Mouse (Mus musculus): Measurements from ENCODE around the gene Ctdsp2. TPM values are rescaled to one million over a fixed set of nuclear protein-coding genes. Genes with fewer than 3 reads are reported as not detected.

The Ctdsp2 gene
- polyA plus RNA-seq, 1 experiment from 2014 or later: 16.5 TPM

GRCm38 (mm10) chr10:126949824-126950223 lies 28.7 kb upstream of the Ctdsp2 start:
- 73% methylated on average over 5 of the region's 5 CpGs for WGBS
- H3K36me3 ChIP-seq (replicated peaks): no peaks in the 10 kb centered on the region

GRCm38 (mm10) chr10:126950572-126950971 lies 27.9 kb upstream of the Ctdsp2 start:
- Histone ChIP-seq H3K4me3 (no peak overlapping the region), H3K36me3 (replicated peaks) (no peaks in the 10 kb centered on the region), H3K4me1 (no peaks in the 10 kb centered on the region), H3K27me3 (replicated peaks) (no peaks in the 10 kb centered on the region), H3K4me2 (no peak overlapping the region), H3K9me3 (no peaks in the 10 kb centered on the region), H3K27ac (no peak overlapping the region), H3K9ac (no peak overlapping the region)
- 95% methylated on average over 4 of the region's 4 CpGs for WGBS
- no peak for ATAC-seq (replicated peaks)

More at GRCm38 (mm10) chr10:126949824-126950223, 28.7 kb upstream of the Ctdsp2 start:
- no peaks in the 10 kb centered on the region for H3K4me1 ChIP-seq
- no peak overlapping the region for H3K27ac ChIP-seq
- no peak for ATAC-seq (replicated peaks)
- no peaks in the 10 kb centered on the region for H3K27me3 ChIP-seq (replicated peaks)
- no peak overlapping the region for H3K4me3 ChIP-seq
- no peaks in the 10 kb centered on the region for H3K9me3 ChIP-seq
- H3K9ac ChIP-seq: no peak overlapping the region
- H3K4me2 ChIP-seq: no peak overlapping the region

GRCm38 (mm10) chr10:126952375-126952774 lies 26.1 kb upstream of the Ctdsp2 start:
- H3K27me3 ChIP-seq (replicated peaks): no peaks in the 10 kb centered on the region
- 93% methylated on average over 1 of the region's 1 CpGs for WGBS
- H3K27ac ChIP-seq: no peak overlapping the region
- no peaks in the 10 kb centered on the region for H3K36me3 ChIP-seq (replicated peaks)
- H3K4me2 ChIP-seq: no peak overlapping the region
- ATAC-seq (replicated peaks): no peak
- no peaks in the 10 kb centered on the region for H3K9me3 ChIP-seq
- peaks cover 8% of the 10 kb centered on the region for H3K4me1 ChIP-seq
- no peak overlapping the region for H3K4me3 ChIP-seq
- no peak overlapping the region for H3K9ac ChIP-seq

- no peaks in the 10 kb centered on the region for H3K36me3 ChIP-seq (replicated peaks)
- no peak overlapping the region for H3K4me2 ChIP-seq
- no peak for ATAC-seq (replicated peaks)
- H3K9me3 ChIP-seq: no peaks in the 10 kb centered on the region
- no peak overlapping the region for H3K9ac ChIP-seq
- peaks cover 13% of the 10 kb centered on the region for H3K4me1 ChIP-seq
- no peaks in the 10 kb centered on the region for H3K27me3 ChIP-seq (replicated peaks)
- H3K27ac ChIP-seq: no peak overlapping the region
- no peak overlapping the region for H3K4me3 ChIP-seq
- WGBS: 90% methylated on average over 3 of the region's 3 CpGs
Observed at GRCm38 (mm10) chr10:126953029-126953471, 25.5 kb upstream of the Ctdsp2 start.

- H3K36me3 ChIP-seq (replicated peaks): no peaks in the 10 kb centered on the region
- no peaks in the 10 kb centered on the region for H3K27me3 ChIP-seq (replicated peaks)
- peak overlapping the region; percentile 81 for H3K27ac ChIP-seq
- H3K9ac ChIP-seq: peak overlapping the region; percentile 15; the same call in 1 of the 2 replicates
- peaks cover 17% of the 10 kb centered on the region for H3K4me1 ChIP-seq
- no peaks in the 10 kb centered on the region for H3K9me3 ChIP-seq
- peak; percentile 46 for ATAC-seq (replicated peaks)
- 0 out of 2 replicates have a peak overlapping the region, but pooled peaks have one; percentile 15 for H3K4me3 ChIP-seq
- peak overlapping the region; percentile 46 for H3K4me2 ChIP-seq
- 2% methylated on average over 15 of the region's 15 CpGs for WGBS
Observed at GRCm38 (mm10) chr10:126956692-126957358, 21.7 kb upstream of the Ctdsp2 start.

GRCm38 (mm10) chr10:126957359-126958107 lies 21.0 kb upstream of the Ctdsp2 start:
- Histone ChIP-seq H3K9ac (no peak overlapping the region; the same call in 1 of the 2 replicates), H3K36me3 (replicated peaks) (no peaks in the 10 kb centered on the region), H3K4me2 (peak overlapping the region; percentile 46), H3K27ac (peak overlapping the region; percentile 81), H3K9me3 (no peaks in the 10 kb centered on the region), H3K27me3 (replicated peaks) (no peaks in the 10 kb centered on the region), H3K4me1 (peaks cover 20% of the 10 kb centered on the region), H3K4me3 (0 out of 2 replicates have a peak overlapping the region, but pooled peaks have one; percentile 15)
- ATAC-seq (replicated peaks): peak; percentile 93
- under 1% methylated on average over 25 of the region's 25 CpGs for WGBS

- Histone ChIP-seq H3K9me3 (no peaks in the 10 kb centered on the region), H3K4me2 (no peak overlapping the region), H3K4me3 (no peak overlapping the region), H3K27me3 (replicated peaks) (no peaks in the 10 kb centered on the region), H3K9ac (no peak overlapping the region), H3K36me3 (replicated peaks) (no peaks in the 10 kb centered on the region), H3K4me1 (peaks cover 20% of the 10 kb centered on the region), H3K27ac (no peak overlapping the region)
- WGBS: 84% methylated on average over 8 of the region's 8 CpGs
- ATAC-seq (replicated peaks): no peak
Observed at GRCm38 (mm10) chr10:126960496-126960895, 18.0 kb upstream of the Ctdsp2 start.

- no peak overlapping the region for H3K27ac ChIP-seq
- 55% methylated on average over 10 of the region's 10 CpGs for WGBS
- no peak overlapping the region for H3K4me2 ChIP-seq
Observed at GRCm38 (mm10) chr10:126961757-126962156, 16.8 kb upstream of the Ctdsp2 start.

GRCm38 (mm10) chr10:126962271-126962965 lies 16.1 kb upstream of the Ctdsp2 start:
- peaks cover 12% of the 10 kb centered on the region for H3K4me1 ChIP-seq
- no peaks in the 10 kb centered on the region for H3K27me3 ChIP-seq (replicated peaks)
- no peaks in the 10 kb centered on the region for H3K9me3 ChIP-seq
- no peak for ATAC-seq (replicated peaks)
- 24% methylated on average over 15 of the region's 15 CpGs for WGBS
- no peak overlapping the region for H3K9ac ChIP-seq
- no peak overlapping the region for H3K27ac ChIP-seq
- H3K36me3 ChIP-seq (replicated peaks): no peaks in the 10 kb centered on the region
- no peak overlapping the region for H3K4me2 ChIP-seq
- no peak overlapping the region for H3K4me3 ChIP-seq

More at GRCm38 (mm10) chr10:126961757-126962156, 16.8 kb upstream of the Ctdsp2 start:
- Histone ChIP-seq H3K9me3 (no peaks in the 10 kb centered on the region), H3K4me1 (peaks cover 19% of the 10 kb centered on the region), H3K36me3 (replicated peaks) (no peaks in the 10 kb centered on the region), H3K4me3 (no peak overlapping the region), H3K9ac (no peak overlapping the region), H3K27me3 (replicated peaks) (no peaks in the 10 kb centered on the region)
- no peak for ATAC-seq (replicated peaks)

- Histone ChIP-seq H3K36me3 (replicated peaks) (no peaks in the 10 kb centered on the region), H3K4me1 (peaks cover 7% of the 10 kb centered on the region; the same call in 1 of the 2 replicates), H3K9me3 (no peaks in the 10 kb centered on the region), H3K27ac (no peak overlapping the region), H3K9ac (no peak overlapping the region), H3K4me2 (no peak overlapping the region), H3K4me3 (no peak overlapping the region), H3K27me3 (replicated peaks) (no peaks in the 10 kb centered on the region)
- 47% methylated on average over 6 of the region's 6 CpGs for WGBS
- no peak for ATAC-seq (replicated peaks)
Observed at GRCm38 (mm10) chr10:126962966-126963330, 15.6 kb upstream of the Ctdsp2 start.

- no peak overlapping the region for H3K27ac ChIP-seq
- no peaks in the 10 kb centered on the region for H3K9me3 ChIP-seq
- ATAC-seq (replicated peaks): no peak
- WGBS: 87% methylated on average over 8 of the region's 8 CpGs
- H3K9ac ChIP-seq: no peak overlapping the region
- H3K27me3 ChIP-seq (replicated peaks): no peaks in the 10 kb centered on the region
- H3K4me2 ChIP-seq: no peak overlapping the region
- no peak overlapping the region for H3K4me3 ChIP-seq
- H3K36me3 ChIP-seq (replicated peaks): no peaks in the 10 kb centered on the region
- H3K4me1 ChIP-seq: 0 out of 2 replicates have a peak, but pooled peaks cover 7% of the 10 kb centered on the region
Observed at GRCm38 (mm10) chr10:126963821-126964220, 14.7 kb upstream of the Ctdsp2 start.

Measured in midbrain, embryonic 15.5 days (tissue).